Mouse (Mus musculus) lung, adult 2 months (tissue): ENCODE measurements around the gene Cops4. TPM values are rescaled to one million over a fixed set of nuclear protein-coding genes. Genes with fewer than 3 reads are reported as not detected.

Experiments used
- DNase-seq: peaks from one replicate; pipeline ENCODE4 v3.0.0; 2022
- H3K4me1 ChIP-seq: fragments of 200-500 bp; 2 replicates; pipeline ENCODE4 v1.6.1; 2011; ENCODE audit warnings: low read length; ENCODE audit not compliant: control insufficient read depth, insufficient read depth
- H3K4me3 ChIP-seq: fragments of 200-500 bp; replicated peaks from 2 replicates; pipeline ENCODE3; 2011; ENCODE audit warnings: low read depth, mild to moderate bottlenecking, control low read depth, low read length; ENCODE audit errors: extremely low read depth
- CTCF ChIP-seq: fragments of 200-500 bp; IDR thresholded peaks from 2 replicates; pipeline ENCODE4 v1.5.1; 2011; ENCODE audit warnings: mild to moderate bottlenecking, low read length, control low read depth; ENCODE audit not compliant: insufficient read depth
- POLR2A ChIP-seq: fragments of 200-500 bp; IDR thresholded peaks from 2 replicates; pipeline ENCODE4 v1.6.1; 2011; ENCODE audit warnings: low read depth, mild to moderate bottlenecking, control low read depth, low read length, borderline replicate concordance; ENCODE audit errors: extremely low read depth
- WGBS: fragments of 180-500 bp; shearing (Covaris S2); methylation state at CpG from one replicate; pipeline ENCODE4 v1.1.7; 2018; 5-methylcytosine and 5-hydroxymethylcytosine counted together
- polyA plus RNA-seq: library from polyadenylated mRNA; depleted of rRNA; stranded (reverse); fragments of >200 nt; gene quantifications from 2 replicates; pipeline ENCODE4 v1.2.3, GENCODE M21; 2012; rRNA removed

Gene Cops4
- polyA plus RNA-seq, 1 experiment, result 20.9 TPM

DNA sequence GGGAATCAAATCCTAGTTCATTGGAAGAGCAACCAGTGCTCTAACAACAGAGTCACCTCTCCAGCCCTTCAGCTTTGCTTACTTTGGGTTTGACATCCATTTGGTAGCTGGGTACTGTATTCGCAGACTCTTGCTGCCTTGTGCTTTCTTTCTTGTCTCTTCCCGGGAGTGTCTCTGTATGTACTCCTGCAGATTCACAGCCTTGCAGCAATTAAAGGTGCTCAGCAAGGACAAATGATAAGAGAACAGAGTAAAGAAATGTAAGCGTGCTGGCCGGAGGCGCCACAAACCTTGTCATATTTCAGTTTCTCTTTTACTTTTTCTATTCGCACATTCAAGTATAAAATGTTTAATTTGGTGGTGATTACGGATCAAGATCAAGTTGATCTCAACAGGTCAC lies 69.0 kb downstream of the Cops4 start:
- TF ChIP-seq POLR2A (no peak), CTCF (no peak)
- no peak overlapping the region for H3K4me3 ChIP-seq
- no peaks in the 10 kb centered on the region; the same call in 1 of the 2 replicates for H3K4me1 ChIP-seq
- no peak for DNase-seq
- 74% methylated on average over 7 of the region's 7 CpGs for WGBS

DNA sequence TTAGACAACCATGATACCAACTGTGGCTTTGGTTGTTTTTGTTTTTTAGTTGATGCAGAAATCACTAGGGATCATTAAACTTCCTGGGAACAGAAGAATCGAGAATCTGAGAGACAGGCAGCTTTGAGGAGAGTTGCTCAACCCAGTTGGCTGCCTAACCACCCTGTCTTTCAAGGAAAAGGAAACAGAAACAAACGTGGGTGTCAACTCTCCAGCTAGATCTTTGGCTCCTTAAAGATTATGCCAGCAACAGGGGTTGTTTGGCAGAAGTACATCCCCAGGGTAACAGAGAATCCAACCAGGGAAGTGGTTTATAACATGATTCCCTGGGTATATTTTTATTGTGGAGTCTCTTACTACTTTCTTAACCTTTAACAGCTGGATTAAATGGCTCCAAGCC lies 69.5 kb downstream of the Cops4 start:
- WGBS, result 9% methylated on average over 2 of the region's 2 CpGs
- TF ChIP-seq CTCF (no peak), POLR2A (no peak)
- DNase-seq, result no peak
- Histone ChIP-seq H3K4me1 (no peaks in the 10 kb centered on the region; the same call in 1 of the 2 replicates), H3K4me3 (no peak overlapping the region)

GRCm38 (mm10) chr5:100590505-100590904 lies 72.4 kb downstream of the Cops4 start:
- no peak for TF ChIP-seq POLR2A
- TF ChIP-seq CTCF, result no peak
- DNase-seq, result no peak
- Histone ChIP-seq H3K4me1 (no peaks in the 10 kb centered on the region; the same call in 1 of the 2 replicates), H3K4me3 (no peak overlapping the region)
- WGBS, result 26% methylated on average over 5 of the region's 5 CpGs

DNA sequence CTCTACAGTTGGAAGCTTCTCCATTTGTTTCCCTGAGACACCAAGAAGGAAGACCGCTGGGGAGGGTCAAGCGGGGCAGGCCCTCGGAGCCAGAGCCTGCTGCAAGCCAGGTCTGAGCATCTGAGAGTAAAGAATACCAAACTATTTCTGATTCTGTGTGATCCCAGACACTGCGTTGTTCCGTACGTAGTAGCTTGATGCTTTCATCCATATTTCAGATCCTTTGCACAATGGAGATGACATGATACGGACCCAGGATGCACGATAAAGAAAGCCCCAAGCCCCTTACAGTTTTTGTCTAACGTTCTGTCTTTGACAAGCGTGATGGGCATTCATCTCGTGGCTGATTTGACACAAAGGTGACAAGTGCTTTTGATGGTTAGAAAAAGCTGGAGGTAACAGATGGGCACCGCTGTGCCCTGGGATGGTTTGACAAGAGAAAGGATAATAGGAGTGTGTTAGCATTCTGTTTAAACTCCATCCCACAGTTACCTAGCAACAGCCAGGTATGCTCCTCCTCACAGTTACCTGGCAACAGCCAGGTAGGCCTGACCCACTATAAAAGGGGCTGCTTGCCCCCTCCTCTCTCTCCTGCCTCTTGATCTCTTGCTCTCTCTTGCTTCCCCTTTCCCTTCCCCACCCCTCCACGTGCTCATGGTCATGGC lies 76.8 kb downstream of the Cops4 start:
- no peak for DNase-seq
- Histone ChIP-seq H3K4me1 (no peaks in the 10 kb centered on the region), H3K4me3 (no peak overlapping the region)
- TF ChIP-seq CTCF, result no peak
- no peak for TF ChIP-seq POLR2A
- WGBS, result 85% methylated on average over 13 of the region's 13 CpGs

DNA sequence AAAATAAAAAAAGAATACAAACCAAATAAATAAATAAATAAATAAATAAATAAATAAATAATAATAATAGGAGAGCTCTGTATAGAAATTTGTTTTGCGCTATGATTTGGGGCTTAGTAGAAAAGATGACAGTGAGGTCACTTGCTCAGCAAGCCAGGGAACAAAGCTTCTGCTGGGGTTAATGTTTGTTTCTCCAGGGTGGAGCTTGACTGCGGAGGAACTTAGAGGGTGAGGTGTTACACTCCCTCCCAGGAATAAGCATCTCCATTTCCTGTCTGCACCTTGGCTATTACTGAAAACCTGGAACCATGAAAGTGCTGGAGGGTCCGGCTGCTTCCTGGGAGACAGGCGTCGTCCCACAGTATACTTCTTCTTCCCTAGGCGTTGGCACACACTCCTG lies 77.9 kb downstream of the Cops4 start:
- 62% methylated on average over 6 of the region's 6 CpGs for WGBS
- DNase-seq, result no peak
- no peak for TF ChIP-seq POLR2A
- TF ChIP-seq CTCF, result no peak
- H3K4me1 ChIP-seq, result no peaks in the 10 kb centered on the region
- no peak overlapping the region for H3K4me3 ChIP-seq

Other genes starting within 250 kb of the Cops4 start
- 192 and 194 TPM in 2 replicates for gene Sec31a, start 102.1 kb upstream of the Cops4 start, polyA plus RNA-seq
- 4.5 and 5.2 TPM in 2 replicates for gene Lin54, start 17.7 kb upstream of the Cops4 start, polyA plus RNA-seq
- 49.8 and 87.4 TPM in 2 replicates for gene Plac8, start 53.9 kb downstream of the Cops4 start, polyA plus RNA-seq
- 67.7 and 97.9 TPM in 2 replicates for gene Coq2, start 156.8 kb downstream of the Cops4 start, polyA plus RNA-seq
- gene Hpse, start 201.4 kb downstream of the Cops4 start, polyA plus RNA-seq, result 4.0 and 5.9 TPM in 2 replicates